18 mouse cellular contexts compared by ENCODE assay signal in the genomic region with DNA sequence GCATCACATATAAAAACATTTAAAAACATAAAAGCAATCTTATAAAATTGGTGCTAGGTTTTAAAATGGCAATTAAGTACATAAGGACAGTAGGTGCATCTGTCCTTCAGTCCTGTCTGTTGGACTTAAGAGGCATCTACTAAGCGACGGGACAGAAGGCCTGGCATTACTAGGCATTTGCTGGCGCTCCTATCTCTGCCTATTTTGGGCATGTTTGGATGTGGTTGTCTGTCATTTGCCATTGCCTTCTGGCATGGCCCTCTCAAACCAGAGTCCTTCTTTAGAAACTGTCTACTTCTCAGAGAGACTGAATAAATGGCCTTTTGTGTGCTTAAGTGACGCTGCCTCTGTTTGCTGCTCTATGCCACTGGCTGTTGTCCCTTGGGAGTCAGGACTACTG.
"Had no signal": no experiment of that assay in that cellular context is flagged by ENCODE, and none has a peak within 500 bp of the region (broad histone marks: within the 10 kb centered on the region; RNA-seq: fewer than 3 reads in every experiment).

No protein-coding gene starts in this region.

- H3K27ac ChIP-seq: kidney, postnatal 0 days; layer of hippocampus, adult 2 months; liver, embryonic 13.5 days; midbrain, embryonic 13.5 days; stomach, postnatal 0 days had no signal

- H3K9ac ChIP-seq: liver, embryonic 13.5 days; midbrain, embryonic 13.5 days had no signal

- H3K9me3 ChIP-seq: liver, embryonic 13.5 days; midbrain, embryonic 13.5 days had no signal

- DNase-seq: kidney, adult 18-20 months; kidney, adult 9 months; kidney, postnatal 25 days; layer of hippocampus, adult 9-11 months; liver, embryonic 13.5 days; lung, adult 2 months; lung, postnatal 14 days; lung, postnatal 4 days; right cerebral cortex, adult 18-20 months; right cerebral cortex, postnatal 14 days; right cerebral cortex, postnatal 4 days; thymus, adult 2 months; thymus, postnatal 14 days; thymus, postnatal 4 days had no signal

- H3K4me3 ChIP-seq: layer of hippocampus, adult 2 months; liver, embryonic 13.5 days; midbrain, embryonic 13.5 days had no signal

- H3K36me3 ChIP-seq: liver, embryonic 13.5 days; midbrain, embryonic 13.5 days had no signal

- H3K4me1 ChIP-seq: liver, embryonic 13.5 days had no signal

- H3K4me2 ChIP-seq: liver, embryonic 13.5 days; midbrain, embryonic 13.5 days had no signal

- H3K27me3 ChIP-seq: liver, embryonic 13.5 days; midbrain, embryonic 13.5 days had no signal
